Mouse (Mus musculus): ENCODE results near the gene Itk.

- TF ChIP-seq CTCF (IDR thresholded peaks at IDR 0.05; ENCODE audit: low read depth) (no peak), EP300 (IDR thresholded peaks at IDR 0.05; ENCODE audit: low read depth) (no peak)
Measured at GRCm38 (mm10) chr11:46332217-46332616, 57.1 kb downstream of the Itk start.
